ENCODE assay signal across 18 mouse cellular contexts in genomic region chr2:12198699-12199098, GRCm38 (mm10).
DNase-seq lines count a peak whose midpoint lies in the region; ATAC-seq and TF ChIP-seq lines count a peak whose summit lies in the region.
"Had no signal": no experiment of that assay in that cellular context is flagged by ENCODE, and none has a peak within 500 bp of the region (broad histone marks: within the 10 kb centered on the region; RNA-seq: fewer than 3 reads in every experiment).

No protein-coding gene starts in this region.

- no peak overlapping the region for H3K9ac ChIP-seq in lung, embryonic 14.5 days
- H3K9ac ChIP-seq in embryonic facial prominence, embryonic 13.5 days, result no peak overlapping the region
- H3K9ac ChIP-seq in embryonic facial prominence, embryonic 14.5 days (ENCODE audit: low read depth, low read length), result no peak overlapping the region
- no peak overlapping the region for H3K9ac ChIP-seq in limb, embryonic 15.5 days
- H3K9ac ChIP-seq: forebrain, embryonic 13.5 days; heart, embryonic 13.5 days; hindbrain, embryonic 15.5 days had no signal

- no peak overlapping the region for H3K4me3 ChIP-seq in lung, embryonic 14.5 days (ENCODE audit: low read depth, low read length)
- H3K4me3 ChIP-seq in lung, adult 2 months (replicated peaks; ENCODE audit: extremely low read depth, low read depth, low read length), result no peak overlapping the region
- no peak overlapping the region for H3K4me3 ChIP-seq in embryonic facial prominence, embryonic 13.5 days
- no peak overlapping the region for H3K4me3 ChIP-seq in embryonic facial prominence, embryonic 14.5 days (ENCODE audit: low read depth, low read length)
- H3K4me3 ChIP-seq in limb, embryonic 15.5 days, result no peak overlapping the region
- H3K4me3 ChIP-seq: forebrain, embryonic 13.5 days; heart, embryonic 13.5 days; hindbrain, embryonic 15.5 days had no signal

- H3K27ac ChIP-seq in lung, embryonic 14.5 days (ENCODE audit: low read depth), result no peak overlapping the region
- H3K27ac ChIP-seq in embryonic facial prominence, embryonic 13.5 days, result 0 out of 2 replicates have a peak overlapping the region, but pooled peaks have one; percentile 0
- H3K27ac ChIP-seq in embryonic facial prominence, embryonic 14.5 days (replicated peaks; ENCODE audit: low read depth, low read length), result no peak overlapping the region
- peak overlapping the region; percentile 61 for H3K27ac ChIP-seq in limb, embryonic 15.5 days
- H3K27ac ChIP-seq: forebrain, embryonic 13.5 days; heart, embryonic 13.5 days; hindbrain, embryonic 15.5 days had no signal

- H3K36me3 ChIP-seq in lung, embryonic 14.5 days (ENCODE audit: insufficient read depth), result no peaks in the 10 kb centered on the region; the same call in 1 of the 2 replicates
- peaks cover 7% of the 10 kb centered on the region; the same call in 1 of the 2 replicates for H3K36me3 ChIP-seq in embryonic facial prominence, embryonic 13.5 days
- no peaks in the 10 kb centered on the region for H3K36me3 ChIP-seq in embryonic facial prominence, embryonic 14.5 days (ENCODE audit: control insufficient read depth, insufficient read depth, low read length)
- no peaks in the 10 kb centered on the region for H3K36me3 ChIP-seq in limb, embryonic 15.5 days
- H3K36me3 ChIP-seq: G1E; heart, embryonic 13.5 days; hindbrain, embryonic 15.5 days had no signal

- TF ChIP-seq POLR2A in lung, adult 2 months (IDR thresholded peaks at IDR 0.05; ENCODE audit: borderline replicate concordance, extremely low read depth, low read depth, low read length), result no peak

- no peaks in the 10 kb centered on the region for H3K27me3 ChIP-seq in lung, embryonic 14.5 days (ENCODE audit: insufficient read depth, low read length)
- no peaks in the 10 kb centered on the region for H3K27me3 ChIP-seq in embryonic facial prominence, embryonic 13.5 days
- H3K27me3 ChIP-seq in embryonic facial prominence, embryonic 14.5 days (replicated peaks; ENCODE audit: control insufficient read depth, insufficient read depth, low read length), result no peaks in the 10 kb centered on the region
- peaks cover 13% of the 10 kb centered on the region; the same call in 1 of the 2 replicates for H3K27me3 ChIP-seq in limb, embryonic 15.5 days
- H3K27me3 ChIP-seq: forebrain, embryonic 13.5 days; heart, embryonic 13.5 days; hindbrain, embryonic 15.5 days had no signal

- DNase-seq in lung, embryonic 14.5 days, result peak; percentile 35
- DNase-seq in lung, adult 2 months, result no peak
- peak; percentile 57 for DNase-seq in embryonic facial prominence, embryonic 14.5 days (ENCODE audit: low spot score)
- DNase-seq in spleen, postnatal 4 days (ENCODE audit: low spot score in 2 of 2), result no peak
- DNase-seq: adrenal gland, postnatal 10 days; cerebellum, adult 11-12 months; cerebellum, adult 9-11 months; cerebellum, postnatal 36 days; gastrocnemius, postnatal 36 days; heart, adult 11 months; heart, postnatal 36 days had no signal

- H3K4me2 ChIP-seq in lung, embryonic 14.5 days, result no peak overlapping the region
- no peak overlapping the region for H3K4me2 ChIP-seq in embryonic facial prominence, embryonic 13.5 days
- no peak overlapping the region for H3K4me2 ChIP-seq in embryonic facial prominence, embryonic 14.5 days (ENCODE audit: low read depth, low read length)
- H3K4me2 ChIP-seq in limb, embryonic 15.5 days, result no peak overlapping the region
- H3K4me2 ChIP-seq: forebrain, embryonic 13.5 days; heart, embryonic 13.5 days; hindbrain, embryonic 15.5 days had no signal

- no peak for ATAC-seq in lung, embryonic 14.5 days (ENCODE audit: insufficient read depth)
- ATAC-seq in embryonic facial prominence, embryonic 13.5 days (ENCODE audit: insufficient number of reproducible peaks, insufficient read depth, low FRiP score, low TSS enrichment, low read depth), result no peak
- no peak for ATAC-seq in embryonic facial prominence, embryonic 14.5 days (ENCODE audit: low read depth)
- peak; percentile 89 for ATAC-seq in limb, embryonic 15.5 days (ENCODE audit: insufficient number of reproducible peaks, low FRiP score, low TSS enrichment, low read depth)
- ATAC-seq: forebrain, embryonic 13.5 days; inflammation-experienced regulatory T-cells, adult 6 months had no signal

- no peaks in the 10 kb centered on the region for H3K9me3 ChIP-seq in lung, embryonic 14.5 days (ENCODE audit: low read depth, low read length)
- no peaks in the 10 kb centered on the region for H3K9me3 ChIP-seq in embryonic facial prominence, embryonic 13.5 days
- H3K9me3 ChIP-seq in embryonic facial prominence, embryonic 14.5 days (ENCODE audit: control insufficient read depth, low read length), result no peaks in the 10 kb centered on the region
- H3K9me3 ChIP-seq in limb, embryonic 15.5 days, result no peaks in the 10 kb centered on the region
- H3K9me3 ChIP-seq: forebrain, embryonic 13.5 days; G1E; heart, embryonic 13.5 days; hindbrain, embryonic 15.5 days had no signal

- 64% methylated on average over 7 of the region's 7 CpGs for WGBS in lung, embryonic 14.5 days
- WGBS in lung, adult 2 months, result 63% methylated on average over 7 of the region's 7 CpGs
- 59% methylated on average over 7 of the region's 7 CpGs for WGBS in embryonic facial prominence, embryonic 13.5 days
- 41% methylated on average over 7 of the region's 7 CpGs for WGBS in embryonic facial prominence, embryonic 14.5 days
- 32% methylated on average over 7 of the region's 7 CpGs for WGBS in limb, embryonic 15.5 days

- H3K4me1 ChIP-seq in lung, embryonic 14.5 days (ENCODE audit: insufficient read depth), result no peaks in the 10 kb centered on the region
- H3K4me1 ChIP-seq in lung, adult 2 months (ENCODE audit: control insufficient read depth, insufficient read depth, low read length), result no peaks in the 10 kb centered on the region
- 0 out of 2 replicates have a peak, but pooled peaks cover 10% of the 10 kb centered on the region for H3K4me1 ChIP-seq in embryonic facial prominence, embryonic 13.5 days
- peaks cover 4% of the 10 kb centered on the region; the same call in 1 of the 2 replicates for H3K4me1 ChIP-seq in embryonic facial prominence, embryonic 14.5 days (ENCODE audit: control insufficient read depth, insufficient read depth, low read length)
- H3K4me1 ChIP-seq in limb, embryonic 15.5 days, result peaks cover 8% of the 10 kb centered on the region; the same call in 1 of the 2 replicates
- H3K4me1 ChIP-seq: forebrain, embryonic 13.5 days; heart, embryonic 13.5 days; hindbrain, embryonic 15.5 days had no signal

- no peak for TF ChIP-seq CTCF in lung, embryonic 14.5 days (IDR thresholded peaks at IDR 0.05; ENCODE audit: low read depth)
- no peak for TF ChIP-seq CTCF in lung, adult 2 months (IDR thresholded peaks at IDR 0.05; ENCODE audit: insufficient read depth, low read length)

Comparison
In these comparisons a context has a peak if more than half of its experiments do, and no peak if none do; other contexts are left out.
1. DNase-seq: peak in lung, embryonic 14.5 days (single experiment) and embryonic facial prominence, embryonic 14.5 days (single experiment); none in lung, adult 2 months (single experiment) and spleen, postnatal 4 days (0 of 2).
2. H3K27ac ChIP-seq: peak in embryonic facial prominence, embryonic 13.5 days (single experiment) and limb, embryonic 15.5 days (single experiment); none in lung, embryonic 14.5 days (single experiment) and embryonic facial prominence, embryonic 14.5 days (single experiment).